Mouse (Mus musculus) spleen, postnatal 36 days (tissue): Measurements from ENCODE around the gene Vasp.

Source experiments
- DNase-seq, 2 experiments: peaks; one replicate each; pipeline ENCODE4 v3.0.0; 2022; ENCODE audit warnings: low spot score in 2 of 2, mixed read lengths in 1 of 2

Gene Vasp

DNA sequence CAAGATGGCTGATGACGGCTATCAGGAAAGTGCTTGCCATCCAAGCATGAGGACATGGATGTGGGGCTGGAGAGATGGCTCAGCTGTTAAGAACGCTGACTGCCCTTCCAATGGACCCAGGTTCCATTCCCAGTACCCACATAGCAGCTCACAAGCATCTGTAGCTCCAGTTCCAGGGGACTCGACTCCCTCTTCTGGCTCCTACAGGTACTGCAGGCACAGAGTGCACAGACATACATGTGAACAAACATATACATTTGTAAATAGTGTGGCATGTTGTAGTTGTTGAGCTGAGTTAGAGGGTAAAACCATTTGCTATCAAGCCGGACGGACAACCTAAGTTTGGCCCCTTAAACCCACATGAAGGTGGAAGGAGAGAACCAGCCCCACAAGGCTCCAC lies 61.6 kb downstream of the Vasp start:
- DNase-seq = no peak

DNA sequence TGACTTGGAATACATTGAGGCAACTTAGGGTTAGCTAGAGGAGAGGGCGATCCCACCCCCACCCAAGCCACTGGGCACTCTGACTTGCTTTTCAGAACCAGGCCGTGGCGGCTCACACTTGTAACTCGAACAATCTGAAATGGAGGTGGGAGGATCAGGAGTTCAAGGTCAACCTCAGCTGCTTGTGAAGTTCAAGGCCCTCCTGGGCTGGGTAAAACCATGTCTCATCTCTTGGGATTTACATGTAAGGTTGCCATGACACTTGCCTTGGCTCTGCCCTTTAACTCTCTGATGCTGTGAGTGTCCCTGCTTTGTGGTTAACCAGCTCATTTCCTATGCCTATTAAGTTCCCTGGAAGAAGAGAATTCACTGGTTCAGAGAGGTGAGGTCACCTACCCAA lies 62.1 kb downstream of the Vasp start:
- DNase-seq = no peak

DNA sequence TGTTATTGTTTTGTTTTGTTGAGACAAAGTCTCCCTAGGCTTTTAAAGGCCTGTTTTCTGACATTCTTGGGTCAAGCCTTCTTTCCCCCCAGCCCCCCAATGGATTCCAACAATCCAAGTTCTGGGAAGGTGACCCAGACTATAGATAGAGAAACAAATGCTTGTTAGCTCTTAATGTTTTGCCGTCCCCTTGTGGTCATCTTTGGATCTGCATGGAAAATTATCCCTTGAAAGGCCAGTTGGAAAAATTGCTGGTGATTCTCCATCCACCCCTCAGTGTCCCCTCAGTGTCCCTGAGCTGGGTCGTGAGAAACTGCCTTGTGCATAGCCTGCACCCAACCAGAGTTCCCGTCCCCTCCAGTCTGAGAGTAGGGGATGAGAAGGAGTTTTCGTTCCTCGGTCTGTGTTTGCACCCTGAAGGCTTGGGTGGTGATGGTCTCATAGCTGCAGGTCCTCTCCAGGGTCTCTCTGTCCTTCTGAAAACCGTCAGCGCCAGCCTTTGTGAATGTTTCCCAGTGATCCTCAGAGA lies 62.6 kb downstream of the Vasp start:
- DNase-seq = no peak

DNA sequence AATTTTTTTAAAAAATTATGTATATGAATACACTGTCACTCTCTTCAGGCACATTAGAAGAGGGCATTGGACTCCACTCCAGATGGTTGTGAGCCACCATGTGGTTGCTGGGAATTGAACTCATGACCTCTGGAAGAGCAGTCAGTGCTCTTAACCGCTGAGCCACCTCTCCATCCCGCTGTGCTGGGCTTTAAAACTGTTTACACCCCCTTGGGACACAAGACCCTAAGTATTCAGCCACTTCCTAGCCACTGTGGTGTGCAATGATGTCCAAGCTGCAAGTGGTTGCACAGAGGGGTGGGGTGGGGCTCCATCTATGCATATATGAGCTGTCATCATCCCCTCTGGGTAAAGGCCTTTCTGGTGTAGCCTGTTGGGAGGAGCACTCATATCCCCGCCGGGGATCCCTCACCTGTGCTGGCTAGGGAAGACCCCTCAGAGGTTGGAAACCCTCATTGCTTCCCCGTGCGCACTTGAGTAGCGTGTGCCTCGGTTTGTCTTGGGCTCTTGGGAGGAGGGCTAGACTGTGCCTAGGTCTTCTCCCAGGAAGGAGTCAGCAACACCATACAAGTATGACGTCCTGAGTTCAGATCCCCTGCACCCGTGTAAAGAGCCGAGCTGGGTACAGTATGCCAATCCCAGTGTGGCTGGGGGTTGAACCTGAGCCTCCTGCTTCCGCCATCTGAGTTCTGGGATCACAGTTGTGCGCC lies 63.3 kb downstream of the Vasp start:
- DNase-seq = no peak
